Mouse (Mus musculus) bone marrow, adult 2 months (tissue): ENCODE data around the gene Engase.

Experiments
- CTCF ChIP-seq: fragments of 200-500 bp; IDR thresholded peaks from 2 replicates; pipeline ENCODE4 v1.5.1; 2011; ENCODE audit warnings: low read length, control low read depth; ENCODE audit not compliant: control insufficient read depth, insufficient read depth
- POLR2A ChIP-seq: fragments of 200-500 bp; IDR thresholded peaks from 2 replicates; pipeline ENCODE4 v1.6.1; 2011; ENCODE audit warnings: low read depth, mild to moderate bottlenecking, control low read depth, low read length, borderline replicate concordance; ENCODE audit not compliant: control insufficient read depth

- no peak for TF ChIP-seq CTCF
- TF ChIP-seq POLR2A, result no peak
These were observed 31.7 kb downstream of the Engase start for GRCm38 (mm10) chr11:118508341-118508740.
